Mouse (Mus musculus) forebrain, embryonic 13.5 days (tissue): ENCODE measurements around the gene Rbfox2. TPM values are rescaled to one million over a fixed set of nuclear protein-coding genes. Genes with fewer than 3 reads are reported as not detected.

ENCODE experiments used
- ATAC-seq: fragments of 200-750 bp; cut with Nextera tagmentation; 2 replicates; pipeline ENCODE4 v1.8.0; 2017
- H3K27ac ChIP-seq: fragments of 300-500 bp; sonication (generic); 2 replicates; pipeline ENCODE4 v1.5.1; 2015; ENCODE audit warnings: inconsistent platforms, mild to moderate bottlenecking, moderate library complexity
- H3K27me3 ChIP-seq: fragments of 300-500 bp; sonication (generic); 2 replicates; pipeline ENCODE4 v1.6.1; 2015; ENCODE audit warnings: mild to moderate bottlenecking, inconsistent platforms
- H3K36me3 ChIP-seq: fragments of 300-500 bp; sonication (generic); 2 replicates; pipeline ENCODE4 v1.6.1; 2015; ENCODE audit warnings: mild to moderate bottlenecking, inconsistent platforms; ENCODE audit not compliant: poor library complexity, severe bottlenecking
- H3K4me1 ChIP-seq: fragments of 300-500 bp; sonication (generic); 2 replicates; pipeline ENCODE4 v1.6.1; 2015; ENCODE audit warnings: inconsistent platforms
- H3K4me2 ChIP-seq: fragments of 300-500 bp; sonication (generic); 2 replicates; pipeline ENCODE4 v1.6.1; 2015; ENCODE audit warnings: inconsistent platforms, mild to moderate bottlenecking, moderate library complexity
- H3K4me3 ChIP-seq: fragments of 300-500 bp; sonication (generic); 2 replicates; pipeline ENCODE4 v1.5.1; 2015; ENCODE audit warnings: mild to moderate bottlenecking, inconsistent platforms
- H3K9ac ChIP-seq: fragments of 300-500 bp; sonication (generic); 2 replicates; pipeline ENCODE4 v1.6.1; 2015; ENCODE audit warnings: mild to moderate bottlenecking, inconsistent platforms
- H3K9me3 ChIP-seq: fragments of 300-500 bp; sonication (generic); replicated peaks from 2 replicates; pipeline ENCODE4 v1.6.1; 2016; ENCODE audit warnings: inconsistent platforms
- WGBS: fragments of 180-500 bp; shearing (Covaris S2); methylation state at CpG from one replicate; pipeline ENCODE4 v1.1.7; 2015; 5-methylcytosine and 5-hydroxymethylcytosine counted together
- polyA plus RNA-seq: library from polyadenylated mRNA; unstranded; fragments of >200 nt; fragmentation: Nextera tagmentation; extraction: Ambion mirVana; gene quantifications from 2 replicates; pipeline ENCODE4 v1.2.1, GENCODE M21; 2015

Gene Rbfox2
- polyA plus RNA-seq, 1 experiment from 2014 or later = 116 TPM

- Histone ChIP-seq H3K9me3 (no peaks in the 10 kb centered on the region), H3K4me1 (peaks cover 29% of the 10 kb centered on the region), H3K27ac (no peak overlapping the region), H3K4me2 (no peak overlapping the region), H3K4me3 (no peak overlapping the region), H3K27me3 (no peaks in the 10 kb centered on the region), H3K36me3 (no peaks in the 10 kb centered on the region), H3K9ac (no peak overlapping the region)
- 84% methylated on average over 5 of the region's 5 CpGs for WGBS
- no peak for ATAC-seq
Measured at GRCm38 (mm10) chr15:77161382-77161781, 145.4 kb downstream of the Rbfox2 start.

- H3K4me3 ChIP-seq = no peak overlapping the region
- WGBS = 93% methylated on average over 4 of the region's 4 CpGs
- ATAC-seq = no peak
- peaks cover 34% of the 10 kb centered on the region for H3K4me1 ChIP-seq
- H3K36me3 ChIP-seq = no peaks in the 10 kb centered on the region
- H3K27ac ChIP-seq = no peak overlapping the region
- H3K4me2 ChIP-seq = no peak overlapping the region
- no peaks in the 10 kb centered on the region for H3K27me3 ChIP-seq
- H3K9ac ChIP-seq = no peak overlapping the region
- no peaks in the 10 kb centered on the region for H3K9me3 ChIP-seq
Measured at GRCm38 (mm10) chr15:77160848-77161247, 146.0 kb downstream of the Rbfox2 start.

GRCm38 (mm10) chr15:77156525-77156924 lies 150.3 kb downstream of the Rbfox2 start:
- Histone ChIP-seq H3K27ac (peak overlapping the region; percentile 31), H3K27me3 (no peaks in the 10 kb centered on the region), H3K4me2 (no peak overlapping the region), H3K9me3 (no peaks in the 10 kb centered on the region), H3K4me3 (no peak overlapping the region), H3K9ac (no peak overlapping the region), H3K36me3 (no peaks in the 10 kb centered on the region), H3K4me1 (peaks cover 30% of the 10 kb centered on the region)
- no peak for ATAC-seq
- WGBS = 39% methylated on average over 3 of the region's 3 CpGs

GRCm38 (mm10) chr15:77154248-77154785 lies 152.5 kb downstream of the Rbfox2 start:
- H3K4me1 ChIP-seq = peaks cover 52% of the 10 kb centered on the region
- no peak for ATAC-seq
- no peaks in the 10 kb centered on the region for H3K9me3 ChIP-seq
- H3K4me2 ChIP-seq = peak overlapping the region; percentile 81; the same call in 1 of the 2 replicates
- H3K27me3 ChIP-seq = no peaks in the 10 kb centered on the region
- no peak overlapping the region for H3K4me3 ChIP-seq
- peak overlapping the region; percentile 91 for H3K27ac ChIP-seq
- H3K9ac ChIP-seq = no peak overlapping the region
- WGBS = 70% methylated on average over 10 of the region's 10 CpGs
- H3K36me3 ChIP-seq = no peaks in the 10 kb centered on the region

- WGBS = under 1% methylated on average over 12 of the region's 12 CpGs
- ATAC-seq = peak; percentile 94
Measured at GRCm38 (mm10) chr15:77153625-77154024, 153.2 kb downstream of the Rbfox2 start.

GRCm38 (mm10) chr15:77153088-77153546 lies 153.7 kb downstream of the Rbfox2 start:
- H3K4me1 ChIP-seq = peaks cover 63% of the 10 kb centered on the region
- H3K4me2 ChIP-seq = peak overlapping the region; percentile 81
- H3K9me3 ChIP-seq = no peaks in the 10 kb centered on the region
- 0% methylated on average over 3 of the region's 3 CpGs for WGBS
- H3K27me3 ChIP-seq = no peaks in the 10 kb centered on the region
- peak overlapping the region; percentile 78 for H3K9ac ChIP-seq
- no peaks in the 10 kb centered on the region for H3K36me3 ChIP-seq
- peak overlapping the region; percentile 91 for H3K27ac ChIP-seq
- ATAC-seq = peak; percentile 75
- peak overlapping the region; percentile 60 for H3K4me3 ChIP-seq

More at GRCm38 (mm10) chr15:77153625-77154024, 153.2 kb downstream of the Rbfox2 start:
- Histone ChIP-seq H3K4me3 (peak overlapping the region; percentile 60), H3K27ac (peak overlapping the region; percentile 91), H3K4me2 (peak overlapping the region; percentile 81), H3K9me3 (no peaks in the 10 kb centered on the region), H3K36me3 (no peaks in the 10 kb centered on the region), H3K27me3 (no peaks in the 10 kb centered on the region), H3K9ac (peak overlapping the region; percentile 78), H3K4me1 (peaks cover 59% of the 10 kb centered on the region)

- H3K4me1 ChIP-seq = peaks cover 63% of the 10 kb centered on the region
- peak overlapping the region; percentile 78 for H3K9ac ChIP-seq
- H3K9me3 ChIP-seq = no peaks in the 10 kb centered on the region
- no peaks in the 10 kb centered on the region for H3K27me3 ChIP-seq
- 1% methylated on average over 19 of the region's 19 CpGs for WGBS
- H3K4me3 ChIP-seq = peak overlapping the region; percentile 60
- H3K27ac ChIP-seq = peak overlapping the region; percentile 91
- ATAC-seq = no peak
- peak overlapping the region; percentile 81 for H3K4me2 ChIP-seq
- no peaks in the 10 kb centered on the region for H3K36me3 ChIP-seq
Measured at GRCm38 (mm10) chr15:77152336-77153087, 154.3 kb downstream of the Rbfox2 start.

- Histone ChIP-seq H3K9ac (peak overlapping the region; percentile 78), H3K4me3 (peak overlapping the region; percentile 60), H3K4me2 (peak overlapping the region; percentile 81), H3K27me3 (no peaks in the 10 kb centered on the region), H3K4me1 (peaks cover 64% of the 10 kb centered on the region), H3K36me3 (peaks cover 4% of the 10 kb centered on the region; the same call in 1 of the 2 replicates), H3K9me3 (no peaks in the 10 kb centered on the region), H3K27ac (no peak overlapping the region)
- ATAC-seq = no peak
- WGBS = 9% methylated on average over 4 of the region's 4 CpGs
Measured at GRCm38 (mm10) chr15:77151816-77152215, 155.0 kb downstream of the Rbfox2 start.

- Histone ChIP-seq H3K27ac (peak overlapping the region; percentile 36), H3K4me2 (peak overlapping the region; percentile 81), H3K4me1 (peaks cover 61% of the 10 kb centered on the region), H3K36me3 (peaks cover 6% of the 10 kb centered on the region; the same call in 1 of the 2 replicates), H3K27me3 (no peaks in the 10 kb centered on the region), H3K9me3 (no peaks in the 10 kb centered on the region), H3K4me3 (peak overlapping the region; percentile 60), H3K9ac (peak overlapping the region; percentile 78)
- ATAC-seq = no peak
- WGBS = 41% methylated on average over 8 of the region's 8 CpGs
Measured at GRCm38 (mm10) chr15:77151178-77151577, 155.6 kb downstream of the Rbfox2 start.

- H3K36me3 ChIP-seq = peaks cover 6% of the 10 kb centered on the region; the same call in 1 of the 2 replicates
- peaks cover 66% of the 10 kb centered on the region for H3K4me1 ChIP-seq
- H3K9ac ChIP-seq = peak overlapping the region; percentile 81
- peak overlapping the region; percentile 60 for H3K4me3 ChIP-seq
- no peak for ATAC-seq
- no peaks in the 10 kb centered on the region for H3K9me3 ChIP-seq
- WGBS = 7% methylated on average over 3 of the region's 3 CpGs
- H3K27me3 ChIP-seq = no peaks in the 10 kb centered on the region
- peak overlapping the region; percentile 81 for H3K4me2 ChIP-seq
- peak overlapping the region; percentile 91 for H3K27ac ChIP-seq
Measured at GRCm38 (mm10) chr15:77150424-77150841, 156.4 kb downstream of the Rbfox2 start.

GRCm38 (mm10) chr15:77150000-77150399 lies 156.8 kb downstream of the Rbfox2 start:
- H3K4me2 ChIP-seq = peak overlapping the region; percentile 81
- H3K27ac ChIP-seq = peak overlapping the region; percentile 91
- H3K27me3 ChIP-seq = no peaks in the 10 kb centered on the region
- H3K36me3 ChIP-seq = peaks cover 6% of the 10 kb centered on the region; the same call in 1 of the 2 replicates
- H3K9me3 ChIP-seq = no peaks in the 10 kb centered on the region
- WGBS = 21% methylated on average over 3 of the region's 3 CpGs
- H3K9ac ChIP-seq = peak overlapping the region; percentile 81
- H3K4me1 ChIP-seq = peaks cover 68% of the 10 kb centered on the region
- H3K4me3 ChIP-seq = peak overlapping the region; percentile 60
- ATAC-seq = no peak

- Histone ChIP-seq H3K4me2 (peak overlapping the region; percentile 81), H3K4me3 (peak overlapping the region; percentile 60), H3K27me3 (no peaks in the 10 kb centered on the region), H3K4me1 (peaks cover 68% of the 10 kb centered on the region), H3K9me3 (no peaks in the 10 kb centered on the region), H3K27ac (peak overlapping the region; percentile 91; the same call in 1 of the 2 replicates), H3K36me3 (peaks cover 6% of the 10 kb centered on the region; the same call in 1 of the 2 replicates), H3K9ac (peak overlapping the region; percentile 81)
- ATAC-seq = no peak
- WGBS = 77% methylated on average over 3 of the region's 3 CpGs
Measured at GRCm38 (mm10) chr15:77149551-77149950, 157.3 kb downstream of the Rbfox2 start.
